16 mouse cellular contexts compared by ENCODE assay signal in genomic region chr8:117177236-117177635, GRCm38 (mm10).
"Had no signal": no experiment of that assay in that cellular context is flagged by ENCODE, and none has a peak within 500 bp of the region (broad histone marks: within the 10 kb centered on the region; RNA-seq: fewer than 3 reads in every experiment).

No protein-coding gene starts in this region.

- H3K36me3 ChIP-seq: intestine, embryonic 15.5 days; midbrain, embryonic 15.5 days; neural tube, embryonic 12.5 days had no signal

- H3K4me3 ChIP-seq: intestine, embryonic 15.5 days; left cerebral cortex, adult 2 months; liver, embryonic 13.5 days; midbrain, embryonic 12.5 days; midbrain, embryonic 15.5 days; neural tube, embryonic 12.5 days; neural tube, embryonic 15.5 days had no signal

- H3K9me3 ChIP-seq: intestine, embryonic 15.5 days; liver, embryonic 13.5 days; midbrain, embryonic 12.5 days; midbrain, embryonic 15.5 days; neural tube, embryonic 12.5 days; neural tube, embryonic 15.5 days had no signal

- H3K27ac ChIP-seq: intestine, embryonic 15.5 days; left cerebral cortex, adult 2 months; liver, embryonic 13.5 days; midbrain, embryonic 12.5 days; midbrain, embryonic 15.5 days; neural tube, embryonic 12.5 days; neural tube, embryonic 15.5 days; stomach, postnatal 0 days had no signal

- DNase-seq: kidney, adult 11 months; kidney, postnatal 25 days; layer of hippocampus, postnatal 36 days; liver, embryonic 13.5 days; lung, embryonic 14.5 days; right cerebral cortex, adult 18-20 months; right cerebral cortex, postnatal 14 days; right cerebral cortex, postnatal 4 days; thymus, postnatal 36 days had no signal

- H3K4me1 ChIP-seq: neural tube, embryonic 12.5 days had no signal

- H3K27me3 ChIP-seq: intestine, embryonic 15.5 days; liver, embryonic 13.5 days; midbrain, embryonic 12.5 days; midbrain, embryonic 15.5 days; neural tube, embryonic 12.5 days; neural tube, embryonic 15.5 days had no signal

- H3K9ac ChIP-seq: intestine, embryonic 15.5 days; liver, embryonic 13.5 days; lung, embryonic 14.5 days; midbrain, embryonic 12.5 days; midbrain, embryonic 15.5 days; neural tube, embryonic 12.5 days; neural tube, embryonic 15.5 days had no signal

- H3K4me2 ChIP-seq: intestine, embryonic 15.5 days; liver, embryonic 13.5 days; lung, embryonic 14.5 days; midbrain, embryonic 12.5 days; midbrain, embryonic 15.5 days; neural tube, embryonic 12.5 days; neural tube, embryonic 15.5 days had no signal

- ATAC-seq: intestine, embryonic 15.5 days; midbrain, embryonic 15.5 days had no signal
